Mouse (Mus musculus) intestine, postnatal 0 days (tissue): ENCODE results near the gene N4bp2l2. TPM values are rescaled to one million over a fixed set of nuclear protein-coding genes. Genes with fewer than 3 reads are reported as not detected.

Experiments
- ATAC-seq: fragments of 200-750 bp; cut with Nextera tagmentation; 2 replicates; pipeline ENCODE4 v1.8.0; 2017; ENCODE audit warnings: mild to moderate bottlenecking, moderate TSS enrichment, moderate library complexity
- H3K27ac ChIP-seq: fragments of 300-500 bp; sonication (generic); 2 replicates; pipeline ENCODE4 v1.5.1; 2014; ENCODE audit warnings: mild to moderate bottlenecking, low read depth, low read length, moderate library complexity
- H3K27me3 ChIP-seq: fragments of 300-500 bp; sonication (generic); replicated peaks from 2 replicates; pipeline ENCODE4 v1.6.1; 2014; ENCODE audit warnings: low read length, mixed read lengths; ENCODE audit not compliant: control insufficient read depth, insufficient read depth
- H3K36me3 ChIP-seq: fragments of 300-500 bp; sonication (generic); 2 replicates; pipeline ENCODE4 v1.6.1; 2014; ENCODE audit warnings: mild to moderate bottlenecking, moderate library complexity; ENCODE audit not compliant: control insufficient read depth, insufficient read depth
- H3K4me1 ChIP-seq: fragments of 300-500 bp; sonication (generic); replicated peaks from 2 replicates; pipeline ENCODE4 v1.6.1; 2014; ENCODE audit warnings: antibody characterized with exemption, low read length, mixed read lengths; ENCODE audit not compliant: control insufficient read depth, insufficient read depth
- H3K4me2 ChIP-seq: fragments of 300-500 bp; sonication (generic); replicated peaks from 2 replicates; pipeline ENCODE4 v1.6.1; 2014; ENCODE audit warnings: low read depth, mild to moderate bottlenecking, moderate library complexity
- H3K4me3 ChIP-seq: fragments of 300-500 bp; sonication (generic); 2 replicates; pipeline ENCODE4 v1.5.1; 2014; ENCODE audit warnings: low read depth, low read length
- H3K9ac ChIP-seq: fragments of 300-500 bp; sonication (generic); 2 replicates; pipeline ENCODE4 v1.6.1; 2014; ENCODE audit warnings: mild to moderate bottlenecking, low read depth, low read length
- H3K9me3 ChIP-seq: fragments of 300-500 bp; sonication (generic); 2 replicates; pipeline ENCODE4 v1.6.1; 2016; ENCODE audit warnings: mixed run types; ENCODE audit not compliant: control insufficient read depth
- CTCF ChIP-seq: sonication (generic); IDR thresholded peaks from 2 replicates; pipeline ENCODE4 v1.5.1; 2016; ENCODE audit warnings: low read depth, mild to moderate bottlenecking, control low read depth, antibody characterized with exemption, moderate library complexity
- WGBS: fragments of 180-500 bp; shearing (Covaris S2); extraction: QIAGEN DNeasy Blood & Tissue Kit; methylation state at CpG from one replicate; pipeline ENCODE4 v1.1.7; 2014; 5-methylcytosine and 5-hydroxymethylcytosine counted together
- polyA plus RNA-seq: library from polyadenylated mRNA; unstranded; fragments of >200 nt; fragmentation: Nextera tagmentation; extraction: Ambion mirVana; gene quantifications from 2 replicates; pipeline ENCODE4 v1.2.1, GENCODE M21; 2015

Gene N4bp2l2
- polyA plus RNA-seq, 1 experiment from 2014 or later, result 38.3 TPM

- TF ChIP-seq CTCF, result no peak
- H3K4me3 ChIP-seq, result no peak overlapping the region
- peaks cover 26% of the 10 kb centered on the region for H3K36me3 ChIP-seq
- H3K4me2 ChIP-seq, result no peak overlapping the region
- H3K9ac ChIP-seq, result no peak overlapping the region
- no peak for ATAC-seq
- H3K27ac ChIP-seq, result no peak overlapping the region
- H3K4me1 ChIP-seq, result no peaks in the 10 kb centered on the region
- 93% methylated on average over 6 of the region's 6 CpGs for WGBS
- H3K27me3 ChIP-seq, result no peaks in the 10 kb centered on the region
- no peaks in the 10 kb centered on the region for H3K9me3 ChIP-seq
Observed at GRCm38 (mm10) chr5:150564426-150564825, 101.6 kb downstream of the N4bp2l2 start.

GRCm38 (mm10) chr5:150561783-150562182, 104.2 kb downstream of the N4bp2l2 start:
- Histone ChIP-seq H3K9ac (no peak overlapping the region), H3K4me3 (no peak overlapping the region), H3K4me1 (no peaks in the 10 kb centered on the region), H3K9me3 (no peaks in the 10 kb centered on the region), H3K27me3 (no peaks in the 10 kb centered on the region), H3K27ac (peak overlapping the region; percentile 74), H3K36me3 (peaks cover 29% of the 10 kb centered on the region), H3K4me2 (peak overlapping the region; percentile 37; the same call in 1 of the 2 replicates)
- WGBS, result 55% methylated on average over 5 of the region's 5 CpGs
- peak; percentile 91 for ATAC-seq
- TF ChIP-seq CTCF, result no peak

- peak overlapping the region; percentile 74 for H3K27ac ChIP-seq
- no peak overlapping the region for H3K9ac ChIP-seq
- ATAC-seq, result peak; percentile 88
- no peak overlapping the region for H3K4me3 ChIP-seq
- H3K4me1 ChIP-seq, result no peaks in the 10 kb centered on the region
- peaks cover 30% of the 10 kb centered on the region for H3K36me3 ChIP-seq
- H3K4me2 ChIP-seq, result peak overlapping the region; percentile 37; the same call in 1 of the 2 replicates
- no peak for TF ChIP-seq CTCF
- H3K27me3 ChIP-seq, result no peaks in the 10 kb centered on the region
- no peaks in the 10 kb centered on the region for H3K9me3 ChIP-seq
Observed at GRCm38 (mm10) chr5:150561376-150561775, 104.6 kb downstream of the N4bp2l2 start.

GRCm38 (mm10) chr5:150560851-150561250, 105.1 kb downstream of the N4bp2l2 start:
- WGBS, result 92% methylated on average over 5 of the region's 5 CpGs
- Histone ChIP-seq H3K27ac (no peak overlapping the region; the same call in 1 of the 2 replicates), H3K4me3 (no peak overlapping the region), H3K36me3 (peaks cover 27% of the 10 kb centered on the region; the same call in 1 of the 2 replicates), H3K4me1 (no peaks in the 10 kb centered on the region), H3K27me3 (no peaks in the 10 kb centered on the region), H3K4me2 (no peak overlapping the region), H3K9ac (no peak overlapping the region), H3K9me3 (no peaks in the 10 kb centered on the region)
- TF ChIP-seq CTCF, result 0 out of 2 replicates have a peak, but pooled peaks have one; percentile 6
- no peak for ATAC-seq

GRCm38 (mm10) chr5:150559519-150560103, 106.4 kb downstream of the N4bp2l2 start:
- no peak for TF ChIP-seq CTCF
- Histone ChIP-seq H3K9ac (no peak overlapping the region), H3K4me2 (no peak overlapping the region), H3K27me3 (no peaks in the 10 kb centered on the region), H3K27ac (no peak overlapping the region), H3K36me3 (peaks cover 23% of the 10 kb centered on the region; the same call in 1 of the 2 replicates), H3K4me3 (no peak overlapping the region), H3K9me3 (no peaks in the 10 kb centered on the region), H3K4me1 (no peaks in the 10 kb centered on the region)
- no peak for ATAC-seq
- WGBS, result 96% methylated on average over 6 of the region's 6 CpGs

Other genes with a start within 250 kb of the N4bp2l2 start
- gene Zar1l, start 148.0 kb downstream of the N4bp2l2 start, polyA plus RNA-seq, result not detected in 2 replicates
- 6.6 and 6.7 TPM in 2 replicates for gene Brca2, start 143.6 kb downstream of the N4bp2l2 start, polyA plus RNA-seq
- gene N4bp2l1, start 69.0 kb downstream of the N4bp2l2 start, polyA plus RNA-seq, result 21.1 and 21.3 TPM in 2 replicates
- gene Pds5b, start 7.6 kb upstream of the N4bp2l2 start, polyA plus RNA-seq, result 6.7 and 8.5 TPM in 2 replicates